Mouse (Mus musculus): ENCODE data around the gene Numa1.
"Not testable (repeated sequence)": the region's sequence is repeated elsewhere in the genome, so short reads cannot be mapped to it uniquely, and the experiment has no call there.

Gene Numa1

DNA sequence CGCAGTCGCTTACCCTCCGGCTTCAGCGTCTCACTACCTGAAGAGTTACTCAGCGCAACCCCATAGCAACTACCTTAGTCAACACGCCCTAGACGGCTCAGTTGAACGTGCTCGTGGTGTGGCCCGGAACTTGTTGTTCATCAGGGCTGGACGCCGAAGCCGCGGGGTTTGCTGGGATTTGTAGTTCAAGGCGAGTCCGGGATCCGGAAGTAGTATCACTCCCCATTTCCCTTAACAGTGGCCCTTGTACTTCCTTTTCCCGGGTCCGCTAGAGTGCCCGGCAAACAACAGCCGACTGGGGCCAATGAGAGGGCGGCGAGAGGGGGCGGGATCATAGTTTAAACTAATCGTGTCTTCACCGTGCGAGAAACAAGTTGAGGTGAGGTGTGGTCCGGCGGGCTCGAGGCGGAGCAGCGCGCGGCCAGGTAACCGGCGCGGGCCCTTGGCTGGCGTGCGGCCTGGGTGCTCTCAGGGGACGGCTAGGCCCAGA lies at the start of gene Numa1, which contains the start of gene Lrrc51:
Numa1 (plus strand) TSS at position 361 of the 490 bp plus-strand sequence.
Lrrc51 (minus strand) TSS at position 145 of the 490 bp plus-strand sequence.
- peak; percentile 94 for DNase-seq (ENCODE audit: low spot score)

DNA sequence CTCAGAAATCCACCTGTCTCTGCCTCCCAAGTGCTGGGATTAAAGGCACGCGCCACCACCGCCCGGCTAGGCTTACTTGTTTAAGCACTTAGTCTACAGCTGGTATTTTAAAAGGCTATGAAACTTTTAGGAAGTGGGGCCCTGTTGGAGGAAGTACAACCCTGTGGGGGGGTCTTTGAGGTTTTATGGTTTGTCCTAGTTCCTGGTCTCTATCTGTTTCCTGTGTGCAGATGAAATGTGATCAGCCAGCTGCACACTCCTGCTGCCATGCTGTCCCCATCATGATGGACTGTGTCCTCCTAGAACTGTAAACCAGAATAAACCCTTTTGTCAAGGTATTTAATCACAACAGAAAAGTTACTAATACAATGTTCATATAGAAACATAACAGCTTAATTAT lies 49.8 kb upstream of the Numa1 start:
- no peak for DNase-seq (ENCODE audit: low spot score)

DNA sequence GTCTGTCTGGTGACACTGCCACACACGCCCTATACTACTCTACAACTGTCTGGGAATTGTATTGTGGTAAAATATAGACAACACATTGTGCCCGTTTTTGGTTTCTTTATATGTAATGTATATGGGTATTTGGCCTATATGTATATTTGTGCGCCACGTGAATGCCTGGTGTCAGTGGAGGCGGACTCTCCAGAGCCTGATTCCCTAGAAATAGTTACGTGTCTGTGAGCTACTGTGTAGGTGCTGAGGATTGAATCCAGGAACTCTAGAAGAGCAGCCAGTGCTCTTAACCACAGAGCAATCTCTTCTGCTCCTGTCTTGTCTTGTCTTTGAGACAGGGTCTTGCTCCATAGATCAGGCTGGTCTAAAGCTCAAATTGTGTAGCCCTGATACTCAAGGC lies 47.6 kb upstream of the Numa1 start:
- no peak for DNase-seq (ENCODE audit: low spot score)

DNA sequence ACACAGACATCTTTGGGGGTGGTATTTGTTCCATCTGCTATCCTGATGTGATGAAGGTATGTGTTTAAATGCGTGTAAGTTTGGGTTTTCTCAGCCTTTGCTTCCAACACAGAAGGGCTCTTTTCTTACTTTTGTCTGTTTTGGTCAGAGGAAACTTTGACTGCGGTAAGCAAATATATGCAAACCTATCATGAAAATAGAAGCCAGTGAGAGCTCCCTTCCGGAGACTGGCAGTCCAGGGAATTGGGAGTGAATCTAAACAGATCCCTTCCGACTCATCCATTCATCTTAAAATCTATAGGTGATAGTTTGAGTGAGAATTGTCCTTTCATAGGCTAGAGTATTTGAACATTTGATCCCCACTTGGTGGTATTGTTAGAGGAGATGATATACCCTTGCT lies 45.5 kb upstream of the Numa1 start:
- no peak for DNase-seq (ENCODE audit: low spot score)

DNA sequence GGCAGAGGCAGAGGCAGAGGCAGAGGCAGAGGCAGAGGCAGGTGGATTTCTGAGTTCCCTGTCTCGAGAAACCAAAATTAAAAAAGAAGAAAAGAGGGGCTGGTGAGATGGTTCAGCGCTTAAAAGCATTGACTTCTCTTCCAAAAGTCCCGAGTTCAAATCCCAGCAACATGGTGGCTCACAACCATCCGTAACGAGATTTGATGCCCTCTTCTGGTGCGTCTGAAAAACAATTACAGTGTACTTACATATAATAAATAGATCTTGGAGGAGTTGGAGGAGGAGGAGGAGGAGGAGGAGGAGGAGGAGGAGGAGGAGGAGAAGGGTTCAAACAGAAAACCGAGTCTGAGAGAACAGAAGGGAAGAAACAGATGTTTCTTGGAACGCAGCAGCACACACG lies 38.2 kb upstream of the Numa1 start:
- no peak for DNase-seq (ENCODE audit: low spot score)

DNA sequence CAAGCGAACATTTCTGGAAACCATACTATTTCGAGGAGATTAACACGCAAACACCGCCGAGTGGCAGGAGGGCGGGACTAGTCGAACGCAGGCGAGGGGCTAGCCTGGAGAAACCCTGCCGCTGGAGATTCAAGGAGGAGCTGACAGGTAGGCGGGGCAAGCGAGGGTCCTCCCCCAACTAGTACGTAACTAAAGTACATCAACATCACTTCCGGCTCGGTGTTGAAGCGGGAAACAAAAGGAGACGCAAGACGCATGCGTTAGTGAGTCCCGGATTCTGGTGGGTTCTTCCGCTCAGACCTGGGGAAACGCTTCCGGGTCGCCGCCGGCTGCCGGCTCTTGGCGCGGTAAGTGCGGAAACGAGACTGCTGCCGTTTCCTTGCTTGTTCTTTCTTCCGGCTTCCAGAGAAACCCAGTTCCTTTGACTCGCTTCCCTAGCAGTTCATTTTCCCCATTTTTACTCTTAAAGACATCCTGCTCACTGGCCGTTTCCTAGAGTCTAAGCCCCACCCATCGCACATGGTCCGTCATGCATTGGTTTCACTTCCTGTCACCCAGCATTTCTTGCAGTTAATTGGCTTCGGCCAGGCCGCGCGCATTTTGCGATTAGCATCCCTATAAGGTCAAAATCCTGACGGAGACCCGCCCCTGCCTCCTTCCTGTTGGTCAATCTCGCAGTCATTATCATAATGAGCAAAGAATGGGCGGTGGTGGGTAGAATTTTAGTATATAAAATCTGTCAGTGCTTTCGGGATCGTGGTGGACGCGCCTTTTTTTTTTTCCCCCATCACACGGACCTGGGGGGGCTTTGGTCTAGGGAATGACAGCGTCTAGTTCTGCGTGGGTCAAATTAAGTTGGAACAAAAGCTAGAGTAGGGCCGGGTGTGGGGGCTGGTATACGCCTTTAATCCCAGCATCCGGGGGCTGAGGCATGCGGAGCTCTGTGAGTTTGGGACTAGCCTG lies 37.5 kb upstream of the Numa1 start:
- DNase-seq (ENCODE audit: low spot score): peak; percentile 92

DNA sequence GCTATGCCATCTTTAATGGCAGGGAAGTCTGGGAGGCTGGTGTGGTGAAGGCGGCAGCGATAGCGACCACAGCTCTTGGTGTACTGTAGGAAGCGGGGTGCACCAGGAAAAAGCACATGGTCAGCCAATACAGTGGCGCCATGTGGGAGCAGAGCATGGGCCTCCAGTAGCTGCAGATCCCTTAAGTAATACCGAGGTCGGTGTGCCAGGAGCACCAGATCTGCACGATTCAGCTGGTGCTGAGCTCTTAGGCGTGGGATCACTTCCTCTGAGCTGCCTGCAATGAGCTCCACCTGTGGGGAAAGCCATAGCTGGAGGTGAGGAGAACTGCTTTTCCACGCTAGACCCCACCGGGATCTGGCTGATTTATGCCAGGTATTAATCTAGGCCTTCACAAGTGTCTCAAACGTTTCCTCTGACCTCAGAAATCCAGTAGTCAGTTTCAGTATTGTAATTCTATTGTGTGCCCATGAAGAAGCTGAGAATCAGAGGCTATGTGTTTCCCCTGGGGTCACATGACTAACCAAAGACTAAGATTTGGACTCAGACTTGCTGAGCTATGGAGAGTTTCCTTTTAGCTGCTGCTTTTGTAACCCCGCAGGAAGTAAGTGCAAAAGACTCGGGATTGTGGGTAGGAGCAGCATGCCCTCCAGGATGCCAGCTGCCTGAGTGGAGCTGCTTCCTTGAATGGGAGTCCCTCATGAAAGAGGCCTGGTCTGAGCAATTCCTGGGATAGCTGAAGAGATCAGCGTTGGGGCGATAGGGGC lies 33.4 kb upstream of the Numa1 start:
- DNase-seq (ENCODE audit: low spot score): no peak

DNA sequence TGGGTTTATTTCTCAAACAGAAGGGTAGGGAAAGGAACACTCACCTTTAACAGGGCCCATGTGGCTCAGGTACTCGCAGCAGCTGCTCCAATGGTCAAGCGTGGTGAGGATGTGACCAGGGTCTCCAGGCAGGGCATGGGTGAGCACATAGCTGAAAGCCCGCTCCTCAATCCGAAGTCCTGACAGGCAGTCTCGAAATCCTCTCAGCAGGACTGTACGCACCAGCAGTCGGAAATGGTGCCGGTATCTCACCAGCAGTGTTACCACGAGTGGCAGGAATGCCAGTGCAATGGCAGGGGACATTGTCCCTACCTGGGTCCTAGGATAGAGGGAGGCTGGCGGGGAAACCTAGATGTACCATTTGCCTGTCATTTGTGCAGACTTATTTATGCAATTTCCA lies 31.9 kb upstream of the Numa1 start:
- DNase-seq (ENCODE audit: low spot score): no peak

DNA sequence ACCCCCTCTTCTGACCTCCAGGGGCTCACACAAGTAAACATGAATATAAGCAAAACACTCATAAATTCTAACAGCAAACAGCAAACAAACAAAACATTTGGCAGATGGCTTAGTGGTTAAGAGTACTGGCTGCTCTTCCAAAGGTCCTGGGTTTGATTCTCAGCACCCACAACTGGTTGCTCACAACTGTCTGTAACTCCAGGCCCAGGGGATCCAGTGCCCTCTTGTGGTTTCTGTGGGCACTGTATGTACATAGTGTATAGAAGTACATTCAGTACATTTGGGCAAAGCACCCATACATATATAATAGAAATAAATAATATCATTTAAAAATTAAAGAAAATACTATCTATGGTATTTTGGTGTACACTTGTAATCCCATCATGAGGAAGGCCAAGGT lies 31.1 kb upstream of the Numa1 start:
- no peak for DNase-seq (ENCODE audit: low spot score)

DNA sequence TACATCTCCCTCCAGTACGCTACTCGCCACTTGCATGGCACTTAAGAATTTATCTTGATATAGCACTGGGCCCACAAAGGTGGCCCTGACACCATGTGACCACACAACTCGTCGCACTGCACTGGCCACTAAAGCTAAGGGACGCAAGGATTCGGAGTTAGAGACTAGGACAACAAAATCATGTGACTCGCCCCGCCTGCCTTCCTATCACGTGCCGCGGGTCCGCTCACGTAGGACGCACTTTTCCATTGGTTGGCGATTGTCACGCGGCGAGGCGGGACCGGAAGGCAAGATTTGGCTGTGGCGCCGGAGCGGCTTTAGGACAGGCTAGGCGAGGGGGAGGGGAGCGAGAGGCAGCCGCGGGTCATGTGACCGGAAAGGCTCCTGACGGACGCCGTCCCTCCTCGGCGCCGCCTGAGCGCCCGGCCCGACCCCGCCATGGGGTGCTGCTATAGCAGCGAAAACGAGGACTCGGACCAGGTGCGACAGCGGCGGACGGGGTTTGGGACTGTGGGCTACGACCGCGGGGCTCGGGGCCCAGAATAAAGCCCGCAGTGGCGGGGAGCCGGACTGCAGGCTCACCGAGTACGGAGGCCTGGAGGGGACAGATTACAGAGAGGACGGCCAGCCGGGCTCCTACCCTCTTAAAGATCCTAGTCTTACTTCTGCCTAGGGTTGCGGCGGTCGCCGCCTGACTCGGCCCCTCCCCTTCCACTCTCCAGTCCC lies 28.2 kb upstream of the Numa1 start, which contains the start of gene Lamtor1:
Lamtor1 (plus strand) TSS at position 344 of the 726 bp plus-strand sequence.
- peak; percentile 99 for DNase-seq (ENCODE audit: low spot score)

DNA sequence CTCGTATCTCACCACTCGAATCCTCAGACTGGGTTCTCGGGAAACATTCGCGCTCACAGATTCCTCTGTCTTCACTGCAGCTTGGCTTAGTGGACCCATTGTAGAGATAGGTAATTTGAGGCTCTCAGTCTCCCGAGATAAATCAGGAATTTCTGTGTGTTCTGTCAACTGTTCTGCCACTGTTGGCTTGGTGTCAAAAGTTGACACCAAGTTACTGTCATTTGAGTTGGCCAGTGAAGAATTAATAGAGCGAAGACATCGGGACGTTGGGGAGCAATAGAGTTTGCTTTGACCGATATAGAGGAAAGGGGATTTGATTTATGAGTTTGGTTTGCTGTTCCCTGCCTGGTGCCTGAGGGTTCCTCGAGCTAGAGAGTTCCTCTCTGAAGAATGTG lies 27.6 kb upstream of the Numa1 start, which contains the start of gene Tomt:
Tomt (minus strand) TSS at position 73 of the 395 bp plus-strand sequence.
- DNase-seq (ENCODE audit: low spot score): no peak

DNA sequence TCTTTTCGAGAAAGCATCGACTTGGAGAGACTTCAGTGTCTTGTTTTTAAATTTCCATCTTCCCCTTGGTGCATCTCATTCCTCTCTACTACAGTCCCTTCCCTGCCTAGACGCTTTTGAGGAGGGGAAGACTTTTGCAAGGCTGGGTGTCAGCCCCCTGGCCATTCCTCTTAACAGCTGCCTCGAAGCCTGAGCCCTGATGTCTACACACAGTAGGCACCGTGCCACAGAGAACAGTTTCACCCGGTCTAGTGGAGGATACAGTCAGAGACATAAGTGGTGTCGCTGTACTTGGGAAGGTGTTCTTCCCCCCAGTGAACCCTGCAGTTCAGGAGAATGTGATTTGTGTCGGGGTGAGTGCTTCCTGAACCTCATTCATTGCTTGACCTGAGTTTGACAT lies 27.2 kb upstream of the Numa1 start:
- no peak for DNase-seq (ENCODE audit: low spot score)

DNA sequence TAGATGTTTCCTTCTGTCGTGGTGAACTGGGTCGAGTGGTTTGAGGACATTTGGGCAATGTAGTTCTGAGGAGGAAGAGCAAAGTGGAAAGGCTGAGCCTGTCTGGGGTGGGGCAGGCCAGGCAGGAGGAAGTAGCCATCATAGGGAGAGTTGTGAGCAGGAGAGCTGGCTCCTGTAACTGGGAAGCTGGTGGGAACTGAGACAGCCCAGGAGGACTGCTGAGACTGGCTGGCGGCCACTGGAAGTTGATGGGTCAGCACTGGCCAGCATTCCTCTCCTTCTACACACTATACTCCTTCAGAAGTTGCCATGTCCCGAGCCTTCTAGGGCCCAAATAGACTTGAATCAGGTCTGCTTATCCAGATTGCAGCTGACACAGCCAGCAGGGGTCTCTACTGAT lies 25.5 kb upstream of the Numa1 start:
- no peak for DNase-seq (ENCODE audit: low spot score)

DNA sequence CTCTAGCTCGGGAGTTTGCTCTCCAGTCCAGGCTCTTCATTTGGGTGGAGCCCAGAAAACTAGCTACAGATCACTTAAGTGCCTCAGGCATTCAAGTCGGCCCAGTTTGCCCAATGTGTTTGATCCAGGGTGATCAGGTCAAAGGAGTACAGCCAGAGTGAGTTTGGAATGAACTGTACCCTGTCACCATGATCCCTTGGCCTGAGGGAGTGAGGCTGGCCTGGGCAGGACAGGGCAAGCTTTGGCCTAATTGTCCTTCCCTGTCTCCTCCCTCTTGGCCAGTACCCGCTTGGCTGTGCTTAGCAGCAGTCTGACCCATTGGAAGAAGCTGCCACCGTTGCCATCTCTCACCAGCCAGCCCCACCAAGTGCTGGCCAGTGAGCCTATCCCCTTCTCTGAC lies 23.8 kb upstream of the Numa1 start:
- DNase-seq (ENCODE audit: low spot score): no peak

DNA sequence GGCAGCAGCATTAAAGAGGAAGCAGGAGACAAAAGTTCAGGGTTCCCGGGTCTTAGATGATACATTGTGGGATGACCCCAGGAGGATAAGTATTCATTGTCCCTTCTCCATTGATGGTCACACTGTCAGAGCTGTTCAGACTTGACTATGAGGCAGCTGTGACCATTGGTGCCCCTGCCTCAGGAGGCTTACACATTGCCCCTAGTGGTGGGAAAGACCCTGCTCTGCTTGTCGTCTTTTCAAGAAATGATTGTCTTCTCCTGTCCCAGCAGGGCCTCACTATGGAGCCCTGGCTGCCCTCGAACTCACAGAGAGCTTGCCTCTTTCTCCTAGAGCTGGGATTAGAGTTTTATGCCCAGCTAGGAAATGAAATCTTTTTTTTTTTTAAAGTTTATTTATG lies 21.9 kb upstream of the Numa1 start:
- DNase-seq (ENCODE audit: low spot score): no peak

DNA sequence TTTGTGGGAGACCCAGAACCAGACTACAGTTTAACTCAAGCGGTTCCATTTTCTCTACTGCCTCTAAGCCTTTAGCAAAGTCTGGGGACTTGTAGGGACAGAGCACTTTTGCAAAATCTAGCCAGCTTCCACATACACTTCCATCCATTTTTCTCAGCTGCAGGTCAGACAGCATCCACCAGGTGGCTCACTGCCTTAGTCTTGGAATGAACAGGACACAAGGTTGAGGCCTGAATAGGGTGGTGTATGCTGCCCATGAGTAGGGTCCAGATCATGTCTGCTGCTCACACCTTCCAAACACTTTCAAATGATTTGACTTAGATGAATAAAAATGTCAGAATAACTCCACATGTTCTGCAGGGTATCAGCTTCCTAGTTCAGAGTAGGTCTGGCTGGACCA lies 15.8 kb upstream of the Numa1 start:
- DNase-seq (ENCODE audit: low spot score): peak; percentile 53

DNA sequence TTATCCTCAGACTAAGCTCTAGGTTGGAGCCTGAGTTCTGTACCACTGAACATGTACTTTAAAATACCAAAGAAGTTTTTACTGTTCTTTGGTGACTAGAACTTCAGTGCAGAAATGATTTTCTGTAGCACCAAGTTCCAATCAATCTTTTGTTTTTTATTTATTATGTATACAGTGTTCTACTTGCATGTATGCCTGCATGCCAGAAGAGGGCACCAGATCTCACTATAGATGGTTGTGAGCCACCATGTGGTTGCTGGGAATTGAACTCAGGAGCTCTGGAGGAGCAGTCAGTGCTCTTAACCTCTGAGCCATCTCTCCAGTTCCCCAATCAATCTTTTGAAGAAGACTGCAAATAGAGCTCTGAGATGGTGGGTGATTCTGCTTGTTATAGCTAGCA lies 8.0 kb upstream of the Numa1 start:
- not testable (repeated sequence) for DNase-seq (ENCODE audit: low spot score)

DNA sequence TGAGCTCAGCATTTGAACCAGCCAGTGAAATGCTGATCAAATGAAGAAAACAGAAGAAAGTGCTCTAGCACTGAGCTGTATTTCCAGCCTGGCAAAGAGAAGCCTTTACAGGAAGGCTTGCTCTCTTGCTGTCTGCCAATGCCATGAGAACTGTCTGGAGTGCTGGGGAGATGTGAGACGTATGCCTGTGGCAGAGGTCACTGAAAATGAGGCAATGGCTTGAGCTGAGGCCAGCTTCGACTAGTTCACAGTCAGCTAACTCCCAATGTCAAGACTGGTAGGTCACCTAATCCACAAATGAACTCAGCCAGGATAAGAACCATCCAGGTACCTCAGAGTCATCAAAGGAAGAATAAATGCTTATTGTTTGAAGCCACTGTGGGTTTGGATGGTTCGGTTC lies 5.8 kb upstream of the Numa1 start:
- DNase-seq (ENCODE audit: low spot score): no peak

DNA sequence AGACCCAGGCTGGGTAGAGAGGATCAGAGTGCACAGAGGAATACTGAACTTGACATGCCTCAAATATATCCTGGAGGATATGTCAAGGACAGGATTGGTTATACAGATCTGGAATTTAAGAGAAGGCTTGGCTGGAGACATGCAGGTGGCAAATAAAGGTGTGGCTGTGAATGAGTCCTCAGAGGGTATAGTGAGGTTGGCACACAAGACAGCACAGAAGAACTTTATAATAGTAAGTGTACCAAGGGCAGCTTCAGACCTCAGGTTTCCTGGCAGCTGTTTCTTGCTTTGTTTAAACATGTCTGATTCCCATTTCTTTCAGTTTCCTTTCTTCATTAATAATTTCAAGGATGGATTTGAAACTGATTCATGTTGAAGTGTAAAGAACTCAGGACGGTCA lies 1.4 kb upstream of the Numa1 start:
- DNase-seq (ENCODE audit: low spot score): no peak

DNA sequence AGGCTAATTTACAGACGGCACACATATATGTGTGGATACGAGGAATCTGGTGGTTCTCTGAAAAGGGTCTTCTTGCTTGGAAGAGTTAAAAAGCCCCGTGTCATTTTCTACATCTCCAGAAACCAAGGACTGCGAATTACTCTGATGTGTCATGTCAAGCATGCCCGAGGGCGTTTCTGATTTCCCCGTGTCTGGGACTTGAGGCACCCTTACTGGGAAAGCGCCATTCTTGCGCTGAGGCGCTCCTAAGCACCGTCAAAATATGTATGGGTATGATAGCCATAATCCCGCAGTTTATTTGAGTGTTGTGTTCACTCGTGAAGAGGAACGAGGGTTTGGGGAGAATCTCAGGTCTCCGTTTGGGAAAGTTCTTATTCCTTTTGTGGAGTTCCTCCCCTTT lies 611 bp upstream of the Numa1 start:
- no peak for DNase-seq (ENCODE audit: low spot score)

DNA sequence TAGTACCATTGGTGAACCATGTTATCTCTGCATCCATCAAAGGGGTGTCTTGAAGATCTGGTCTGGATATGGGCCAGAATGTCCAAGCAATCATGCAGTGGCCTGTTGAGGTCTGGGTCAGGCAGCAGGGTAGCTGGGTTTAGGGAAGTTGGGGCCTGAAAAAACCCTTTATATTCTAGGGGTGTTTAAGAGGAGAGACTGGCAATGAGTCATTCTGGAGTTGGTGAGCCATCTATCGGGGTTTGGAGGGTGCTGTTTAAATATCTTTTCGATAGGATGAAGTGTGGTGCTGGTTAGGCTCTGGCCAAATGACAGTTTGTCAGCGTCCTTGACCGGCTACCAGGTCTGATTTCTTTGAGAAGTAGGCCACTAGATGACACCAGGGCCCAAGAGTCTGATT lies 2.0 kb downstream of the Numa1 start:
- DNase-seq (ENCODE audit: low spot score): no peak

DNA sequence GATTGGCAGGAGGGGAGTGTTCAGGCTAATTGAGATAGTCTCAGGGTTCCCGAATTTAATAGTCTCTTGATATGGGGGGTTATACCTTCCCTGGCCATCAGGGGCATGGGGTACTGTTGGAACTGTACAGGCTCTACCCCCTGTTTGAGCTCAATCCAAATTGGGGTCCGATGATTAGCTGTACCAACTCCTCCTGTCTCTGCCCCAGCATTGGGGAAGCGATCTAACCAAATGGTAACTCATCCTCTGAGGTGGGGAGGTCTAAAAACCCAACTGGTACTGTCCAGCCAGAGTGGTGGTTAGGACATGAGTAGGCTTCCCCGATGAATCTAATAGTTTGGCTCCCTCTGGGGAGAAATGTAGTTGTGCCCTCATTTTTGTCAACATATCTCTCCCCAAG lies 3.1 kb downstream of the Numa1 start:
- DNase-seq (ENCODE audit: low spot score): no peak
